Comparison of ENCODE assay signal across 20 mouse cellular contexts in genomic region chr2:69149154-69149553, GRCm38 (mm10). TPM values are rescaled to one million over a fixed set of nuclear protein-coding genes. Genes with fewer than 3 reads are reported as not detected.
DNase-seq lines count a peak whose midpoint lies in the region; ATAC-seq lines count a peak whose summit lies in the region.
"Had no signal": no experiment of that assay in that cellular context is flagged by ENCODE, and none has a peak within 500 bp of the region (broad histone marks: within the 10 kb centered on the region; RNA-seq: fewer than 3 reads in every experiment).

No protein-coding gene starts in this region.

- 0 out of 2 replicates have a peak, but pooled peaks have one; percentile 55 for ATAC-seq in limb, embryonic 15.5 days (ENCODE audit: insufficient number of reproducible peaks, low FRiP score, low TSS enrichment, low read depth)
- ATAC-seq in common myeloid progenitor, adult 5-6 weeks (replicated peaks; ENCODE audit: low read depth, poor library complexity, severe bottlenecking): 0 out of 2 replicates have a peak, but pooled peaks have one; percentile 36
- 0 out of 2 replicates have a peak, but pooled peaks have one; percentile 27 for ATAC-seq in stomach, embryonic 15.5 days (ENCODE audit: insufficient read depth, low FRiP score, low read depth)
- ATAC-seq in frontal cortex, adult (ENCODE audit: low TSS enrichment): no peak
- ATAC-seq: liver, postnatal 0 days had no signal

- H3K9me3 ChIP-seq in limb, embryonic 15.5 days: no peaks in the 10 kb centered on the region
- H3K9me3 ChIP-seq in limb, embryonic 10.5 days (replicated peaks): no peaks in the 10 kb centered on the region
- H3K9me3 ChIP-seq in stomach, embryonic 15.5 days: no peaks in the 10 kb centered on the region
- H3K9me3 ChIP-seq: embryonic facial prominence, embryonic 15.5 days; forebrain, embryonic 10.5 days; neural tube, embryonic 13.5 days had no signal

- H3K4me2 ChIP-seq in limb, embryonic 15.5 days: no peak overlapping the region
- H3K4me2 ChIP-seq in stomach, embryonic 15.5 days: no peak overlapping the region
- H3K4me2 ChIP-seq: embryonic facial prominence, embryonic 15.5 days; hindbrain, embryonic 14.5 days; midbrain, embryonic 11.5 days; neural tube, embryonic 13.5 days had no signal

- no peaks in the 10 kb centered on the region for H3K36me3 ChIP-seq in limb, embryonic 15.5 days
- no peaks in the 10 kb centered on the region for H3K36me3 ChIP-seq in limb, embryonic 10.5 days
- no peaks in the 10 kb centered on the region for H3K36me3 ChIP-seq in stomach, embryonic 15.5 days
- H3K36me3 ChIP-seq: embryonic facial prominence, embryonic 15.5 days; forebrain, embryonic 10.5 days; neural tube, embryonic 13.5 days had no signal

- H3K27me3 ChIP-seq in limb, embryonic 15.5 days: no peaks in the 10 kb centered on the region
- H3K27me3 ChIP-seq in limb, embryonic 10.5 days (ENCODE audit: low read depth, poor library complexity, severe bottlenecking): no peaks in the 10 kb centered on the region
- no peaks in the 10 kb centered on the region for H3K27me3 ChIP-seq in stomach, embryonic 15.5 days (replicated peaks)
- H3K27me3 ChIP-seq: embryonic facial prominence, embryonic 15.5 days; neural tube, embryonic 13.5 days had no signal

- H3K4me3 ChIP-seq in limb, embryonic 15.5 days: no peak overlapping the region
- H3K4me3 ChIP-seq in limb, embryonic 10.5 days: no peak overlapping the region
- no peak overlapping the region for H3K4me3 ChIP-seq in stomach, embryonic 15.5 days (replicated peaks)
- H3K4me3 ChIP-seq: embryonic facial prominence, embryonic 15.5 days; forebrain, embryonic 10.5 days; neural tube, embryonic 13.5 days had no signal

- no peak overlapping the region for H3K27ac ChIP-seq in limb, embryonic 15.5 days
- no peak overlapping the region for H3K27ac ChIP-seq in limb, embryonic 10.5 days
- H3K27ac ChIP-seq in stomach, embryonic 15.5 days: no peak overlapping the region
- H3K27ac ChIP-seq: embryonic facial prominence, embryonic 15.5 days; forebrain, embryonic 10.5 days; hindbrain, embryonic 14.5 days; macrophage; neural tube, embryonic 13.5 days had no signal

- 78% methylated on average over 10 of the region's 10 CpGs for WGBS in limb, embryonic 15.5 days
- WGBS in limb, embryonic 10.5 days: 87% methylated on average over 10 of the region's 10 CpGs
- 77% methylated on average over 10 of the region's 10 CpGs for WGBS in stomach, embryonic 15.5 days

- H3K4me1 ChIP-seq in limb, embryonic 15.5 days: no peaks in the 10 kb centered on the region
- no peaks in the 10 kb centered on the region for H3K4me1 ChIP-seq in limb, embryonic 10.5 days
- H3K4me1 ChIP-seq in stomach, embryonic 15.5 days: no peaks in the 10 kb centered on the region
- H3K4me1 ChIP-seq: embryonic facial prominence, embryonic 15.5 days had no signal

- peak; percentile 10 for DNase-seq in adrenal gland, postnatal 10 days
- DNase-seq in adrenal gland, postnatal 36 days: no peak
- no peak for DNase-seq in limb, embryonic 10.5 days (ENCODE audit: low spot score)
- no peak for DNase-seq in liver
- DNase-seq: cerebellum, adult 8-10 months; embryo, embryonic 11 days; gastrocnemius, postnatal 36 days; kidney, adult 11 months; liver, postnatal 0 days; thymus, postnatal 25 days had no signal

- H3K9ac ChIP-seq in limb, embryonic 15.5 days: no peak overlapping the region
- H3K9ac ChIP-seq in stomach, embryonic 15.5 days: no peak overlapping the region
- H3K9ac ChIP-seq: embryonic facial prominence, embryonic 15.5 days; hindbrain, embryonic 14.5 days; liver, postnatal 0 days; neural tube, embryonic 13.5 days had no signal

RNA-seq across cellular contexts. Expression of gene Nostrin, which starts 13.6 kb away (rescaled TPM):
- total RNA-seq in adrenal gland, postnatal 10 days (2021): 10 to 100 TPM in 1 of 2 experiments, 1 to 10 TPM in 1; 9.3 to 10.7 TPM
- total RNA-seq in adrenal gland, postnatal 36 days (2021): 10 to 100 TPM in 1 of 2 experiments, 1 to 10 TPM in 1; 7.3 to 11.9 TPM
- 1.0 and 1.7 TPM in 2 replicates for polyA plus RNA-seq in limb, embryonic 15.5 days (2015; fragmentation: Nextera tagmentation; extraction: Ambion mirVana)
- 0.98 and 1.4 TPM in 2 replicates for polyA plus RNA-seq in limb, embryonic 10.5 days (2016; fragmentation: Nextera tagmentation; extraction: Ambion mirVana)
- total RNA-seq in common myeloid progenitor, adult 5-6 weeks (2017): 4.4 and 4.6 TPM in 2 replicates
- polyA plus RNA-seq in stomach, embryonic 15.5 days (2015; fragmentation: Nextera tagmentation; extraction: Ambion mirVana): 10.6 and 11.9 TPM in 2 replicates

RNA-seq across cellular contexts. Expression of gene Spc25, which starts 56.8 kb away (rescaled TPM):
- 10 to 100 TPM; 16.6 to 17.9 TPM for total RNA-seq in adrenal gland, postnatal 10 days (2021)
- total RNA-seq in adrenal gland, postnatal 36 days (2021): 1 to 10 TPM; 3.7 to 4.1 TPM
- 132 TPM in 2 replicates for polyA plus RNA-seq in limb, embryonic 15.5 days (2015; fragmentation: Nextera tagmentation; extraction: Ambion mirVana)
- polyA plus RNA-seq in limb, embryonic 10.5 days (2016; fragmentation: Nextera tagmentation; extraction: Ambion mirVana): 173 and 207 TPM in 2 replicates
- total RNA-seq in common myeloid progenitor, adult 5-6 weeks (2017): 88.0 and 92.6 TPM in 2 replicates
- 140 and 150 TPM in 2 replicates for polyA plus RNA-seq in stomach, embryonic 15.5 days (2015; fragmentation: Nextera tagmentation; extraction: Ambion mirVana)
